Mouse (Mus musculus) effector memory CD4-positive, alpha-beta T cell, adult 5 months (primary cell): ENCODE data around the gene B4galnt3. TPM values are rescaled to one million over a fixed set of nuclear protein-coding genes. Genes with fewer than 3 reads are reported as not detected.

Experiments
- polyA plus RNA-seq: library from polyadenylated mRNA; unstranded; fragments of 100-300 nt; shearing (Covaris generic); gene quantifications from one replicate; pipeline ENCODE4 v1.2.1, GENCODE M21; 2017

B4galnt3 gene
- polyA plus RNA-seq: 0.10 TPM

GRCm38 (mm10) chr6:120294056-120294784 is at the start of gene B4galnt3, which contains the start of gene D330020A13Rik:
Gene B4galnt3 (minus strand): TSS chr6:120294559.
Gene D330020A13Rik (plus strand): TSS chr6:120294364.

Other genes starting within 250 kb of the B4galnt3 start
- gene Ninj2, start 201.2 kb downstream of the B4galnt3 start, polyA plus RNA-seq: 0.94 TPM
- not detected for gene D330020A13Rik, start 195 bp downstream of the B4galnt3 start, polyA plus RNA-seq
- gene Kdm5a, start 69.6 kb upstream of the B4galnt3 start, polyA plus RNA-seq: 144 TPM
- 7.4 TPM for gene Ccdc77, start 69.8 kb upstream of the B4galnt3 start, polyA plus RNA-seq
- 160 TPM for gene Il17ra, start 168.7 kb upstream of the B4galnt3 start, polyA plus RNA-seq
- 0.17 TPM for gene Tmem121b, start 199.2 kb upstream of the B4galnt3 start, polyA plus RNA-seq
- 114 TPM for gene Hdhd5, start 236.8 kb upstream of the B4galnt3 start, polyA plus RNA-seq